Mouse (Mus musculus) heart, postnatal 25 days (tissue): ENCODE data around the gene Diexf. TPM values are rescaled to one million over a fixed set of nuclear protein-coding genes. Genes with fewer than 3 reads are reported as not detected.

Source experiments
- DNase-seq: peaks from one replicate; pipeline ENCODE4 v3.0.0; 2022; ENCODE audit warnings: low spot score
- intact Hi-C: fragments of 180-260 bp; cut with DNase I; formaldehyde crosslinking; loops from one replicate; pipeline ENCODE4 v1.15.1; 2025
- total RNA-seq, 2 experiments: library from RNA; stranded (reverse); gene quantifications; 2 replicates each; pipeline ENCODE4 v1.2.3; 2021

The Diexf gene
- total RNA-seq, 2 experiments from 2014 or later: 8.2 to 9.5 TPM

GRCm38 (mm10) chr1:193142517-193143062 is 12.5 kb upstream of the Diexf start:
- intact Hi-C loops: no loop called here

GRCm38 (mm10) chr1:193141118-193141517 is 11.0 kb upstream of the Diexf start:
- DNase-seq: no peak
- intact Hi-C loops: no loop called here

More at GRCm38 (mm10) chr1:193142517-193143062, 12.5 kb upstream of the Diexf start:
- DNase-seq: no peak

GRCm38 (mm10) chr1:193138669-193139068 is 8.6 kb upstream of the Diexf start:
- intact Hi-C loops: no loop called here
- DNase-seq: no peak

GRCm38 (mm10) chr1:193138087-193138486 is 8.0 kb upstream of the Diexf start:
- intact Hi-C loops: no loop called here
- DNase-seq: no peak

- intact Hi-C loops: no loop called here
- DNase-seq: no peak
Observed at GRCm38 (mm10) chr1:193133726-193134125, 3.7 kb upstream of the Diexf start.

- intact Hi-C loops: no loop called here
- no peak for DNase-seq
Observed at GRCm38 (mm10) chr1:193132385-193132784, 2.3 kb upstream of the Diexf start.

- DNase-seq: no peak
- intact Hi-C loops: no loop called here
Observed at GRCm38 (mm10) chr1:193131311-193131948, 1.4 kb upstream of the Diexf start.

GRCm38 (mm10) chr1:193130839-193131238 is 767 bp upstream of the Diexf start:
- intact Hi-C loops: loop anchor here (1.0 kb wide), 1 partner anchor 42 kb away; no protein-coding TSS in a partner anchor
- no peak for DNase-seq

GRCm38 (mm10) chr1:193130456-193130825 is 369 bp upstream of the Diexf start:
- DNase-seq: no peak
- intact Hi-C loops: loop anchor here (1.0 kb wide), 1 partner anchor 43 kb away; no protein-coding TSS in a partner anchor

GRCm38 (mm10) chr1:193129321-193129720 is 751 bp downstream of the Diexf start:
- DNase-seq: no peak
- intact Hi-C loops: loop anchor here (10.0 kb wide), 1 partner anchor 345 kb away; no protein-coding TSS in a partner anchor

- no peak for DNase-seq
- intact Hi-C loops: loop anchor here (10.0 kb wide), 1 partner anchor 343 kb away; no protein-coding TSS in a partner anchor
Observed at GRCm38 (mm10) chr1:193128055-193128454, 2.0 kb downstream of the Diexf start.

- DNase-seq: no peak
Observed at GRCm38 (mm10) chr1:193125835-193126234, 4.2 kb downstream of the Diexf start.

GRCm38 (mm10) chr1:193123290-193123689 is 6.8 kb downstream of the Diexf start:
- intact Hi-C loops: loop anchor here (10.0 kb wide), 1 partner anchor 338 kb away; no protein-coding TSS in a partner anchor

More at GRCm38 (mm10) chr1:193125835-193126234, 4.2 kb downstream of the Diexf start:
- intact Hi-C loops: loop anchor here (2.0 to 10.0 kb wide), 2 partner anchors 123 to 341 kb away; no protein-coding TSS in a partner anchor

GRCm38 (mm10) chr1:193122793-193123192 is 7.3 kb downstream of the Diexf start:
- DNase-seq: no peak
- intact Hi-C loops: loop anchor here (10.0 kb wide), 1 partner anchor 338 kb away; no protein-coding TSS in a partner anchor

More at GRCm38 (mm10) chr1:193123290-193123689, 6.8 kb downstream of the Diexf start:
- no peak for DNase-seq

- no peak for DNase-seq
- intact Hi-C loops: no loop called here
Observed at GRCm38 (mm10) chr1:193112093-193112492, 18.0 kb downstream of the Diexf start.

GRCm38 (mm10) chr1:193102996-193103395 is 27.1 kb downstream of the Diexf start:
- intact Hi-C loops: no loop called here

GRCm38 (mm10) chr1:193102556-193102955 is 27.5 kb downstream of the Diexf start:
- intact Hi-C loops: no loop called here
- no peak for DNase-seq

More at GRCm38 (mm10) chr1:193102996-193103395, 27.1 kb downstream of the Diexf start:
- no peak for DNase-seq

- intact Hi-C loops: no loop called here
- no peak for DNase-seq
Observed at GRCm38 (mm10) chr1:193102029-193102428, 28.0 kb downstream of the Diexf start.

- no peak for DNase-seq
- intact Hi-C loops: loop anchor here (5.0 kb wide), 1 partner anchor 97 kb away; no protein-coding TSS in a partner anchor
Observed at GRCm38 (mm10) chr1:193098946-193099345, 31.1 kb downstream of the Diexf start.

- no peak for DNase-seq
- intact Hi-C loops: no loop called here
Observed at GRCm38 (mm10) chr1:193093596-193093995, 36.5 kb downstream of the Diexf start.

GRCm38 (mm10) chr1:193092771-193093170 is 37.3 kb downstream of the Diexf start:
- intact Hi-C loops: no loop called here
- no peak for DNase-seq
